Mouse (Mus musculus) mesoderm, embryonic 11.5 days (tissue): ENCODE results near the gene Tmem167b.
A peak's percentile ranks its signal among the peaks of the same experiment; 100 is the strongest.

ENCODE experiments used
- DNase-seq: peaks from one replicate; pipeline ENCODE4 v3.0.0-alpha.2; 2012; ENCODE audit warnings: low read depth, low spot score

The Tmem167b gene

GRCm38 (mm10) chr3:108537303-108537702, 25.0 kb downstream of the Tmem167b start:
- DNase-seq = peak; percentile 93

GRCm38 (mm10) chr3:108536517-108537260, 25.6 kb downstream of the Tmem167b start, which contains the start of gene 5330417C22Rik:
Gene 5330417C22Rik (minus strand): TSS chr3:108536536.
- peak; percentile 46 for DNase-seq

DNA sequence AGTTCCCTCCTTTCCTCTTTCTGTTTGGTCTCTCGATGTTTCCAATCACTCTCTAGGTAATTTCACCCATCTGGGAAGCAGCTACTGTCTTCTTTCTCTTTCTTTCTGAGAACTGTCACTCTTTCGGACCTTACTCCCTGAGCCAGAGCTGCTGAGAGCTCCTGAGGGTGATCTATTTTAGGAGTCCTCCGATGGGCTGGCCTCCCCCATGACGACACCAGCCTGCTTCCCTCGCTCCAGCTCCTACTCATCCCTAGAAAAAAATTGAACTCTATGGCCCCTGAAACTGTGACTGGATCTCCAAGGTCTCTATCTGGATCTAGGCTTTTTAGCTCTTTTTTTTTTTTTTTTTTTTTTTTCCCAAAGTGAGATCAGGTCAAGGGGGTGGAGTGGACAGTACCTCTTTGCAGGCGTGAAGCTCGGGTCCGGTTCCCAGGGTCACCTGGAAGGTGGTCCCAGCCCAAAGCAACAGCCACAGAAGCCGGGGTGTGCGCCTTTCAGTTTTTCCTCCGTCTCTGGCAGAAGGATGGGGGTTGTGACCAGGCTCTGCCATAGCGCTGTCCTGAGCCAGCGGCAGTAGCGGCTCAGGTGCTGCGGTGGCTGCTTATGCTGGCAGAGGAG, 26.3 kb downstream of the Tmem167b start:
- DNase-seq = no peak

DNA sequence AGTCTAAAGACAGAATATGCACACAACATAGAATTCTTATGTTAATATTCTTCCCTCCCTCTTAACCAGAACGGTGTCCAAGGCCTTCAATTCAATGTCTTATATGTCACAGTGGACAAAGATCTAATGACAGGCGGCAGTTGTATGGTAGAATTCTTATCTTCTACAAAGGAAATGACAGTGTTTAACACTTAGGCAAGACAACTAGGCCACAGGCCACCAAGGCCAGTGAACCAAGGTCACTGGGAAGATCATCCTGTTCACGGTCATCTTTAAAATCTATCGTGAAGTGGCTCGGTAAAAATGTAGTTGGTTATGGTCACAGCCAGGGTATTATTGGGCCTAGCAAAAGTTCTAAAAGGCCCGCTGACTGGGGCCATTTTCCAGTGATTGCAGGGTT, 28.3 kb downstream of the Tmem167b start, which contains the start of gene 1700013F07Rik:
Gene 1700013F07Rik (plus strand): TSS at position 200 of the 400 bp plus-strand sequence.
- no peak for DNase-seq

GRCm38 (mm10) chr3:108533114-108533885, 29.0 kb downstream of the Tmem167b start:
- no peak for DNase-seq

DNA sequence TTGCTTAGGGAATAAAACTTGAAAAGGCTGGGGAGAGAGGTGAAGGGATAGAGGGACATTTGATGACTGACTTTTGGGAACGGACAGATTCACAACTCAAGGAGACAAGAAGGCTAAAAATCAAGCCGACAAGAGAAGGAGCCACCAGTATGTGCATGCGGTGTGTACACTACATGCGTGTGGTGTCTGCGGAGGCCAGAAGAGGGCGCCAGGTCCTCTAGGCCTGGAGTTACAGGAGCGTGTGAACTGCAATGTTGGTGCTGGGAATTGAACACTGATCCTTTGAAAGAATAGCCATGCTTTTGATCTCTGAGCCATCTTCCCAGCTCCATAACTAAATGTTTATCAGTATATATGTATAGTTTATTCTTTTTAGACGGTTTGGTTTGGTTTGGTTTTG, 33.8 kb downstream of the Tmem167b start:
- DNase-seq = no peak

DNA sequence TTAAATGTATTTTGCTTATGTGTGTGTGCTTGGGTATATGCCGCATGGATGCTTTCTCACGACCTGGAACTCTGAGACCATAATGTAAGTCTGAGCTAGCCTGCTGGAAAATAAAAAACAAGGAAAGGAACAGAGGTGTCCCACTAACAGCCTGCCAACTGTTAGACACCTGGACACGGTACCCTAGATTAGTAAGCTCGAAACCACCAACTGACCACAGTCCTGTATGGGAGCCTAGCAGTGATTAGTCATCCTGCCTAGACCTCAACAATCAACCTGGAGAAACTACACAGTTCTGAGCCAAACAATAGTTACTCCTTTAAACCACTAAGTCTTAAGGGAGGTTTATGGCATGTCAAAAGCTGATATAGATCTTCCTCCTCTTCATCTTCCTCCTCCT, 38.9 kb downstream of the Tmem167b start:
- no peak for DNase-seq

GRCm38 (mm10) chr3:108518276-108518675, 44.0 kb downstream of the Tmem167b start:
- DNase-seq = no peak

- no peak for DNase-seq
Observed at GRCm38 (mm10) chr3:108513465-108513864, 48.8 kb downstream of the Tmem167b start.

DNA sequence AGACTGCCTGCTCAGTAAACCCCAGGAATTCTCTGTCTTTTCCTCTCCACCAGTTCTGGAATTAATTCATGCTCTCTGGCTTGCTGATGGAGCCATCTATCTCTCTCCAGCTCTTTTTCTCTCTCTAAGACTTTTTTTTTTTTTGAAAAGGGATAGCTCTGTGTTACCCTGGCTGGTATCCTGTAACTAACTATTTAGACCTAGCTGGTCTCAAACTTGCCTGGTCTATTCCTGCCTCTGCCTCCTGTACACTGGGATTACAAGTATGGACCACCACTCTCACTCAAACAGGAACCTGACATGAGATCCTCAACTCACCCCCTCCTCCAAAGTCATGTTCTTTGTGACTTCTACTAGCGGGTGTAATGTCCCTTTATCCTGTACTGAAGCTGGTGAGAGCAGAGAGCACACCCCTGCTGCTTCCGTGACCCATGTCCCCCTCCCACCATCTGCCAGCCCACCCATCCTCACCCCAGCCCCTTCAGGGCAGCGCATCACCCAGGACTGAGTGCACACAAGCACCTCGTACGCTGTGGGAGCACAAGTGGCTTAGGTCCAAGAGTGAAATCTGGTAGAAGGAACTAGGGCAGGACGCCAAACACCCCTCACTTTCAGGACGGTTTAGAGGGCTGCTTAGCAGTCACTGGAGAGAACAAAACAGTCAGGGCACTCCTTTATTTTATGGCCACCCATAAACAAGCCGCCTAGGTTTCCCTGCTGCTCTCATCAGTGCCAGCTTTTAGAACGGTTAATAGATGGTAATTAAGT, 51.4 kb downstream of the Tmem167b start:
- peak; percentile 25 for DNase-seq

- DNase-seq = no peak
Observed at GRCm38 (mm10) chr3:108510156-108510555, 52.1 kb downstream of the Tmem167b start.

DNA sequence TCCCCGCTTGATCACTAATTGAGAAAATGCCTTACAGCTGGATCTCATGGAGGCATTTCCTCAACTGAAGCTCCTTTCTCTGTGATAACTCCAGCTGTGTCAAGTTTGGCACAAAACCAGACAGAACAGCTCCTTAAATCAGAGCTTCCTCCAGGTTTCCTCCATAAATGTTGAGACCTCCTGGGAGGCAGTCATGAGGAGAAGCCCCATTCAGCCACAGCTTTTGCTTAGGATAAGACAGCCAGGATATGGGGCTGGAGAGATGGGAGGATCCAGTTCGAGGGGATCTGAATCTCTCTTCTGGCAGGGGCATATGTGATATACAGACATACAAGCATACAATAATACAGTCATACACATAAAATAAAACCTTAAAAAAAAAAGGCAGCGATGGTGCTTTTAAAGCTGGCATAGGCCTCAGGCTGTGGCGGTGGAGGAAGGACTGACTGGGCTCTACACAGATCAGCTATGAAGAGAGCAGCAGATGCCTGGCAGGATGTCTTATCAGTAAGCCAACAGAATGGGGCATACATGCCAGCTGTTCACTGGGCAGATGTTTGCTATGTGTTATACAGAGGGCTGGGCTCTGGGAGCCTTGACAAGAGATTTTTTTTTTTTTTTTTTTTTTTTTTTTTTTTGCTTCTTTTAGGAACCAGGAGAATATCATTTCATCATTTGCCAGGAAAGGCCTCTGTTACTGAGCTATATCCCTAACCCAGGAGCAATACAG, 53.4 kb downstream of the Tmem167b start:
- no peak for DNase-seq
